Mouse (Mus musculus) natural killer cell, adult 2 months (primary cell): ENCODE results near the gene Rtp3.

ENCODE experiments used
- DNase-seq, 2 experiments: peaks; one replicate each; pipeline ENCODE4 v3.0.0; 2022; ENCODE audit warnings: low spot score in 2 of 2

The Rtp3 gene

DNA sequence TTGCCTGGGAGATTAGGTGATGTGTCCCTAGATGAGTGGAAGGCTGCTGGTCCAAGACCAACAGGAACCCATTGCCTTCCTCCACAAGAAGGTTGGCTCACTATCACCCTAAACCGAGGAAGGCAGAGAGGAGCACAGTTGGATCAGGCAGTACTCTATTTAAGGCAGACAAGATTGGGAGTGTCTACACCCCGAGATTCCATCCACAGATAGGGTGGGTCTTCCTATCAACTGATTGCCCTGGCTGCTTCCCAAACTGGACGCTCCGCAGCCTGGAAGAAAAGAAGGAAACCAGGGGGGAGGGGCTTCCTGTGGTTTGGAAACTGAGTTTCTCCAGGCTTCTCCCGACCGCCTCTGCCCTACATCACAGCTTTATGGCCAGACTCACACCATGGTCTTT lies at the start of gene Rtp3:
Rtp3 (minus strand) TSS at position 380 of the 400 bp plus-strand sequence.
- no peak for DNase-seq

DNA sequence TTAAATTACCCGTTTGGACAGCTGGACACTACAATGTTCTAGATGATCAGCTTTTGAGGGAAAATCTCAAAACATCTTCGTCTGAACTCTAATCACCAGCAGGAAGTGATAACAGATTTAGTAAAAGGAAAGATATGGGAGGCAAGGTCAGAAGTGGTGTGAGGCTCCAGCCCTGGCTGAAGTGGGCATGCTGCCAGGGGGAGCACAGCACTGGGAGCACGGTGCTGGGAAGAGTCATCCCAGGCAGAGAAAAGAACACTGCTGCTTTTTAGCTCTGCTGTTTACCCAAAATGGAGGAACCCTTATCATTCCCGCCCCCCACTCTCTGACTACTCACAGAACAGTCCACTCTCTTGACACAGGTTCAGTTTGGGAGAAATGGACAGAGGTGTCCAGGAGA lies 49.6 kb upstream of the Rtp3 start:
- no peak for DNase-seq

- no peak for DNase-seq
Measured at GRCm38 (mm10) chr9:111033717-111034116, 43.3 kb upstream of the Rtp3 start.

DNA sequence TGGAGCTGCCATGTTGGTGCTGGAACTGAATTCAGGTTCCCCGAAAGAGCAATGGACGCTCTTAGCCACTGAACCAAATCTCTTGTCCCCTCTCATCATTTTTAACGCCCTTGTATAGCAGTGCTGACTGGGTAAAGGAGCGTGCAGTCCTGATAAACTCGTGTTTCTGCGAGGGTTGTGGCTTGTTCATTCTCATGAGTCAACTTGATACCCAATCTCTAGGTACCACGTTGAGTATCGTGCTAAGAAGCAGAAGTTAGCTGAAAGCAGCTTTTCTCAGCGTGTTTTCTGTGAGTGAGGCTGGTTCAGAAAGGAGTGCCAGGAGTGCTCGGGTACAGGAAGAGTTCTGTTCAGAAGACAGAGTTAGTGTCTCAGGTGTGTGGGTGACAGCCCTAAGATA lies 36.4 kb upstream of the Rtp3 start:
- DNase-seq: no peak

DNA sequence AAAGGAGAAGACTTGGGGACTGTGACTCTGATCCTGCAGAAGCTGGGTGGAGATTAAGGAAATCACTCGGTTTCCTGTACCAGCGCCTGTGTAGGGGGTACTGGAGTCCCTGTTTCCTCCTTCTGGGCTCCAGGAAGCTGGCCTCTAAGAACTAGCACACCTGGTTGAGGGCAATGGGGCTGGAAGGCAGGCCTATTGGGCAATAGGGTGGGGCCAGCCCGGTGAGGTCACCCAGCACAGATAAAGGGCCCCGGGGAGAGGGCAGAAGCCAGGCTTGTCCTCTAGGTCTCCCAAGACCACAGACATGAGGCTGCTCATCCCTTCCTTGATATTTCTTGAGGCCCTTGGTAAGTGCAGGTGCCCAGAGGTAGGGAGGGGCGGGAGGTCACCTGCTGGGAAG lies 28.6 kb upstream of the Rtp3 start, which contains the start of gene Ltf:
Ltf (plus strand) TSS at position 250 of the 400 bp plus-strand sequence.
- DNase-seq: no peak

GRCm38 (mm10) chr9:111015658-111016057 lies 25.3 kb upstream of the Rtp3 start:
- no peak for DNase-seq

DNA sequence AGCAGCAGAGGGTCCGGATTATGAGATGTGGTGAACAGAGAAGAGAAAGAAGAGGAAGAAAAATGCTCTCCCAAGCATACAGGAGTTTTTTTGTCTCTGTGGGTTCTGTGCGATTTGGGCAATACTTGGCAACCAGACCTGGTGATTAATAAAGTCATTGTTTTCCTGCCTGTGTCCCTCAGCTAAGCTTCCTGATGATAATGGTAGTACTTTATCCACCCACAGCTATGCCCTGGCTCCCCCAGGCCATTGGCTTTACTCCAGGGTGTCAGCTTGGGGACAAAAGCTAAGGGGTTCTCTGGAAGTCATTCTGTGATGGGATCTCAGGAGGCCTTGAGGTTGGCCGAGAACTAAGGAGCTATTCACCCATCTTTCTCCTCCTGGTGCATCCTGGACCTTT lies 21.7 kb upstream of the Rtp3 start:
- no peak for DNase-seq

DNA sequence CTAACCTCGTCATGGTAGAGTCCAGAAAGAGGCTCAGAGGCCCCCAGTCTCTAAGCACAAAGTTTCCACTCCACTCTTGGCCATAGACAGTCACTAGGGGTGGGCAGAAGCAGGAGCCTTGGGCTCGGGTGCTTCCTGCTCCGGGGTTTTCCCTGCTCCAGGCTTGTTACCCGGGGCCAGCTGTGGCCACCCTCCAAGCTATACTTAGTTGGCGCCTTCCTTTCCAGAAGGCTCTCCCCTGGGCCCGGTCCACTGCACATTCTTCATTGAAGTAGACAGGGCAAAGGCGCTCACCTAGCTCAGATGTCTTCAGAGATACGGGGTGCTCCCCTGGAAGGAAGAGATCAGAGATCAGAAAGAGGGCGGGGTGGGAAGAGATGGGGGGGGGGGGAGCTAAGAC lies 21.2 kb upstream of the Rtp3 start:
- DNase-seq: no peak

DNA sequence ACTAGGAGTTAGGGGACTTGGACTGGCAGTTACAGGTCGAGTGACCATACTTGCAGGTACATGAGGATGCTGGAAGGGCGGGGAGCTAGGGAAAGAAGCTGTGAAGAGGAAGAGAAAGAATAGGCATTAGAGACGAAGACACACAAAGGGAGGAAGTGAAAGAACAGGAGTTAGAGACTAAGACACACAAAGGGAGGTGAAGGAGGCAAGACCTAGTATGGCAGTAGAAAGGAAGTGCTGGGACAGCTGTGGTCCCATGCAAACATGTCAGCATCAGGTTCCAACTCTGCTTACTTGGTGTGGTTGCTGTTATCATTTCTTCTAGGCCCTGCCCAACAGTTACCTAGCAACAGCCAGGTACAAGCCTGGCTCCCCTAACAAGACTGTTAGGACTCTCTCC lies 19.4 kb upstream of the Rtp3 start:
- no peak for DNase-seq

- DNase-seq: no peak
Measured at GRCm38 (mm10) chr9:111006544-111006943, 16.2 kb upstream of the Rtp3 start.

DNA sequence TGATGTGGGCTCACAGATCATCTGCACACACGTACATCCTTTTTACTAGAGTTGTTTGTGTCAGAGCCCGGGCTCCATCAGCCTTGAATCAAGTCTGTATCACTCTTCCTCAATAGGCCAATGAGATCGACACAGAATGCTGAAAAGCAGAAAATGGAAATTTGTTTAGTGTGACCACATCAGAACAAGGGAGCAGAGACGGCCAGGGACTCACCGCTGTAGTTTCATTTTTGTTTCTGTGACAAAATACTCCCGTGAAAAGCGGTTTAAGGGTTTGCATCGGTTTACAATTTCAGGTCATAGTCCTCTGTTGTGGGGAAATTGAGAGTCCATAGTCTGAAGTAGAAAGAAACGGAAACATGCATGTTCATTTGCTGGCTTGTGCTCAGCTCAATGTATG lies 12.9 kb upstream of the Rtp3 start:
- no peak for DNase-seq

- no peak for DNase-seq
Measured at GRCm38 (mm10) chr9:111001621-111002020, 11.2 kb upstream of the Rtp3 start.

- no peak for DNase-seq
Measured at GRCm38 (mm10) chr9:110999856-111000255, 9.5 kb upstream of the Rtp3 start.

- no peak for DNase-seq
Measured at GRCm38 (mm10) chr9:110999056-110999455, 8.7 kb upstream of the Rtp3 start.

DNA sequence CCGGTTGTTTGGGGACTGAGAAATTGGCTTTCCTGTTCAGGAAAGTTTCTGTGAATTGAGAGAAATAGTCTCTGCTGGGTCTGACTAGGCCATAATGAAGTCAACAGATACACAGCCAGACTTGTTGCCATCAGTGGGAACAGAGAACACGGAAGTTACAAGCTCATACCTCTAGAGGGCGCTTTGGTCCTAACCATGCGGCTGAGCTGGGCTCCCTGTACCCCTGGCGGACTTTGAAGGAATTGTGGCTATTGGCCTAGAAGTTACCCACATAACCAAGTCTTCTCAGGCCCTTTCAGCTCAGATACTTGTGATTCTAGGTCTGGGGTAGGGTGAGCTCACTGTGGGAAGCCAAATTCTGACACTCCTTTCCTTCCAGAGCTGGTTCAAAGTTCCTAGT lies 6.9 kb upstream of the Rtp3 start:
- peak; percentile 81 to 85 for DNase-seq

GRCm38 (mm10) chr9:110994716-110995172 lies 4.4 kb upstream of the Rtp3 start:
- DNase-seq: peak; percentile 67 to 78

- no peak for DNase-seq
Measured at GRCm38 (mm10) chr9:110993281-110993709, 2.9 kb upstream of the Rtp3 start.

DNA sequence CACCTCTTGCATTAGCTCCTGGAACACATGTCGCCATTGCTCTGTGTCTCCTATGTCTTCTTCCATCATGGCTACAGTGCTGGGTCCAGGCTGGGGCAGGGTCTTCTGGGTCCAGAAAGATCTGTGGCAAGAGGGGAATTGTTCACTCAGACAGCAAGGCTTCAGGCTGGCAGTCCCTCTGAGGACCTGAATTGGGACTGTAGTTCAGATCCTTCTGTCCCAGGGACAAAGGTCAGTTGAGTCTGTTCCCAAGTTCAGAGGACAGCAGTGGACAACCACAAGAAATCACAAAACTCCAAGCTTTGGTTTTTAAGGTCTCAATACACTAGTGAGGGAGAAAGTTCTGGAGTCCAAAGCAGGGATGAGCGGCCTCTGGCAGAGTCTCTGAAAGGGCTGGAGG lies 840 bp downstream of the Rtp3 start:
- DNase-seq: no peak

- no peak for DNase-seq
Measured at GRCm38 (mm10) chr9:110989141-110989540, 1.2 kb downstream of the Rtp3 start.

GRCm38 (mm10) chr9:110988078-110988477 lies 2.3 kb downstream of the Rtp3 start:
- DNase-seq: no peak

GRCm38 (mm10) chr9:110987331-110987730 lies 3.1 kb downstream of the Rtp3 start:
- no peak for DNase-seq

DNA sequence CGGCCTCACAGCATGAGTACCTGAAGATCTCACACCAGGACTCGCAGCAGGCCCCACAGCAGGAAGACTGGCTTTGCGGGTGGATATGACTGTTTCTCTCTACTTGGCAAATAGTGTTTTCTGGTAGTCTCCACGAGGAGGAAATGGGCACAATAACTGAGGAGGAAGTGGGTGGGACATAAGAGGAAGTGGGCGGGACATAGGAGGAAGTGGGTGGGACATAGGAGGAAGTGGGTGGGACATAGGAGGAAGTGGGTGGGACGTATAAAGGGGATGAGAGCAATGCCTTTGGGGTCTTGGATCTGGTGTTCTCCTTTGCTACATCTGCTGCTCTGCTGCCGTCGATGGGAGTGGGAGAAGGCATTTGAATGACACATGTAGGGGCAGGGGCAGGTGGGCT lies 4.4 kb downstream of the Rtp3 start:
- no peak for DNase-seq

DNA sequence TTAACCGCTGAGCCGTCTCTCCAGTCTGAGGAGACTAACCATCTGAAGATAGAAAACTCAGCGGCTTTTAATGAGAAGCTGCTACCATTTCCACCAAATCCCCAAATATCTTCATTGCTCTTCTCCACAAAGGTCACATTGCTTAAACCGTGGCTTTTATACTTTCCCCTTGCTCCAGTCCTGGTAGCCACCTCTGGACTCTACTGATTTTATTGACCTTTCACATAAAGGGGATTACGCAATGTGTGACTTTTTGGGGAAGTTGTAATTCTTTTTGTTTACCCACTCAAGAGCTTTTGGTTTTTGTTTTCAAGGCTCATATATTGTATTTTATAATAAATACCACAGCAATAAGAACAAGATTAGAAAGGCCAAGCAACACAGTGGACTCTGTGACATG lies 4.8 kb downstream of the Rtp3 start:
- DNase-seq: no peak

- no peak for DNase-seq
Measured at GRCm38 (mm10) chr9:110984096-110984495, 6.3 kb downstream of the Rtp3 start.

DNA sequence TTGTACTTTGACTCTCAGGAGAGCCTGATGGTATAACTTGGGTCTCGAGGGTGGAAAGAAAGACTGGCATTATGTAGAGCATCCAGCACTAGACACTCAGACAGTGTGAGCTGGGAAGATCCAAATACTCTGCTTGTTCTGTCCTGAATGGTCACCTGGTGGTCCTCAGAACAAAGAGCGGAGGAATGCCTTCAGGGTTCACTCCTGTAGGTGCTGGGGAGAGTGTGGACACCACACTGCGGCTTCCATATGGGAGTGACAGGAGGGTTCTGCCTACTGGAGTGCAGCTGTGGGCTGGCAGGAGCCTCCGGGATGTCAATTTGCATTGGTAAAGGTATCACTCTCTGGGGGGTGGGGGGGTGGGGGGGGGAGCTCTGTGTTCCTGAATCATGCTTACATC lies 8.0 kb downstream of the Rtp3 start:
- no peak for DNase-seq
